18 mouse cellular contexts compared by ENCODE assay signal in genomic region chr16:38904202-38904601, GRCm38 (mm10). TPM values are rescaled to one million over a fixed set of nuclear protein-coding genes. Genes with fewer than 3 reads are reported as not detected.
DNase-seq lines count a peak whose midpoint lies in the region; ATAC-seq and TF ChIP-seq lines count a peak whose summit lies in the region.
"Had no signal": no experiment of that assay in that cellular context is flagged by ENCODE, and none has a peak within 500 bp of the region (broad histone marks: within the 10 kb centered on the region; RNA-seq: fewer than 3 reads in every experiment).

No protein-coding gene starts in this region.

- no peak for TF ChIP-seq CTCF in kidney, adult 2 months (conservative IDR thresholded peaks at IDR 0.05; ENCODE audit: insufficient read depth, insufficient read length, low read depth, low read length)
- no peak for TF ChIP-seq CTCF in brain, embryonic 14.5 days (IDR thresholded peaks at IDR 0.05; ENCODE audit: borderline replicate concordance, extremely low read depth, insufficient read depth, insufficient read length)
- TF ChIP-seq CTCF in forebrain, postnatal 0 days (IDR thresholded peaks at IDR 0.05; ENCODE audit: low read depth): no peak

- ATAC-seq in kidney, embryonic 14.5 days (ENCODE audit: low FRiP score, low TSS enrichment): no peak
- ATAC-seq in forebrain, postnatal 0 days: no peak
- ATAC-seq: intestine, embryonic 16.5 days had no signal

- H3K36me3 ChIP-seq in kidney, adult 2 months (ENCODE audit: control insufficient read depth, insufficient read depth, low read length): no peaks in the 10 kb centered on the region
- no peaks in the 10 kb centered on the region for H3K36me3 ChIP-seq in kidney, embryonic 14.5 days (ENCODE audit: control insufficient read depth, insufficient read depth, low read length)
- no peaks in the 10 kb centered on the region for H3K36me3 ChIP-seq in forebrain, postnatal 0 days (ENCODE audit: insufficient read depth)
- H3K36me3 ChIP-seq: embryonic facial prominence, embryonic 13.5 days; heart, embryonic 15.5 days; liver, embryonic 13.5 days had no signal

- no peak for TF ChIP-seq POLR2A in kidney, adult 2 months (IDR thresholded peaks at IDR 0.05; ENCODE audit: low read depth, low read length)
- TF ChIP-seq POLR2A in brain, embryonic 14.5 days (IDR thresholded peaks at IDR 0.05; ENCODE audit: borderline replicate concordance, extremely low read depth, insufficient read depth, insufficient read length, poor library complexity, severe bottlenecking): no peak

- WGBS in kidney, adult 2 months: 73% methylated on average over 9 of the region's 9 CpGs
- 72% methylated on average over 9 of the region's 9 CpGs for WGBS in kidney, embryonic 14.5 days
- WGBS in forebrain, postnatal 0 days: 64% methylated on average over 9 of the region's 9 CpGs

- no peaks in the 10 kb centered on the region for H3K27me3 ChIP-seq in kidney, adult 2 months (replicated peaks; ENCODE audit: control insufficient read depth, insufficient read depth, low read length)
- peaks cover 24% of the 10 kb centered on the region for H3K27me3 ChIP-seq in kidney, embryonic 14.5 days (ENCODE audit: control insufficient read depth, insufficient read depth, low read length)
- no peaks in the 10 kb centered on the region; the same call in 1 of the 2 replicates for H3K27me3 ChIP-seq in forebrain, postnatal 0 days (ENCODE audit: insufficient read depth, low read length)

- H3K4me3 ChIP-seq in kidney, adult 2 months (ENCODE audit: insufficient read depth, low read depth, low read length): peak overlapping the region; percentile 38; the same call in 1 of the 2 replicates
- H3K4me3 ChIP-seq in kidney, embryonic 14.5 days (ENCODE audit: low read length): no peak overlapping the region
- H3K4me3 ChIP-seq in forebrain, postnatal 0 days (ENCODE audit: low read depth, low read length): no peak overlapping the region
- H3K4me3 ChIP-seq: embryonic facial prominence, embryonic 13.5 days; heart, embryonic 15.5 days; liver, embryonic 13.5 days; myocyte had no signal

- H3K27ac ChIP-seq in kidney, adult 2 months (ENCODE audit: insufficient read depth, low read depth, low read length): peak overlapping the region; percentile 32; the same call in 1 of the 2 replicates
- no peak overlapping the region for H3K27ac ChIP-seq in kidney, embryonic 14.5 days (ENCODE audit: low read depth, low read length)
- H3K27ac ChIP-seq in forebrain, postnatal 0 days (ENCODE audit: low read depth, low read length): no peak overlapping the region
- H3K27ac ChIP-seq: embryonic facial prominence, embryonic 13.5 days; heart, embryonic 15.5 days; liver, embryonic 13.5 days had no signal

- H3K9me3 ChIP-seq in kidney, embryonic 14.5 days (ENCODE audit: control insufficient read depth, low read length): no peaks in the 10 kb centered on the region
- no peaks in the 10 kb centered on the region for H3K9me3 ChIP-seq in forebrain, postnatal 0 days (ENCODE audit: low read length)
- H3K9me3 ChIP-seq: embryonic facial prominence, embryonic 13.5 days; heart, embryonic 15.5 days; liver, embryonic 13.5 days had no signal

- H3K9ac ChIP-seq in kidney, embryonic 14.5 days (ENCODE audit: low read depth, low read length): no peak overlapping the region
- H3K9ac ChIP-seq in forebrain, postnatal 0 days: no peak overlapping the region
- H3K9ac ChIP-seq: embryonic facial prominence, embryonic 13.5 days; heart, embryonic 15.5 days; liver, embryonic 13.5 days had no signal

- peaks cover 6% of the 10 kb centered on the region; the same call in 1 of the 2 replicates for H3K4me1 ChIP-seq in kidney, adult 2 months (ENCODE audit: control insufficient read depth, insufficient read depth, low read length)
- no peaks in the 10 kb centered on the region for H3K4me1 ChIP-seq in kidney, embryonic 14.5 days (ENCODE audit: control insufficient read depth, insufficient read depth, low read length)
- no peaks in the 10 kb centered on the region; the same call in 1 of the 2 replicates for H3K4me1 ChIP-seq in forebrain, postnatal 0 days (ENCODE audit: insufficient read depth)
- H3K4me1 ChIP-seq: heart, embryonic 15.5 days; liver, embryonic 13.5 days had no signal

- no peak overlapping the region for H3K4me2 ChIP-seq in kidney, embryonic 14.5 days (replicated peaks; ENCODE audit: low read depth, low read length)
- H3K4me2 ChIP-seq in forebrain, postnatal 0 days (ENCODE audit: low read depth): peak overlapping the region; percentile 89
- H3K4me2 ChIP-seq: embryonic facial prominence, embryonic 13.5 days; heart, embryonic 15.5 days; liver, embryonic 13.5 days had no signal

- peak; percentile 36 for DNase-seq in kidney, adult 2 months
- DNase-seq in brain, embryonic 14.5 days (ENCODE audit: low read depth): peak; percentile 53
- no peak for DNase-seq in forebrain, postnatal 0 days
- DNase-seq in neural tube, embryonic 10.5 days (ENCODE audit: extremely low spot score, low spot score): peak; percentile 13
- DNase-seq in c-Kit-positive CD71-positive TER-119-positive erythroid progenitor cells, embryonic 14.5 days (ENCODE audit: low spot score): no peak
- no peak for DNase-seq in layer of hippocampus, postnatal 14 days (ENCODE audit: low spot score in 2 of 2)
- no peak for DNase-seq in cerebellum, adult 9-11 months
- DNase-seq: adrenal gland, postnatal 36 days; B cell, adult 2 months; cerebellum, adult 11-12 months; gastrocnemius, postnatal 36 days; liver, embryonic 13.5 days; thymus, adult 2 months had no signal

RNA-seq across cellular contexts. Expression of gene Igsf11, which starts 11.7 kb away (rescaled TPM):
- polyA plus RNA-seq in kidney, adult 2 months (2012; rRNA removed): 67.6 and 79.1 TPM in 2 replicates
- polyA plus RNA-seq in kidney, embryonic 14.5 days (2014; fragmentation: Nextera tagmentation; extraction: Ambion mirVana): 1.8 and 2.0 TPM in 2 replicates
- 6.4 and 8.1 TPM in 2 replicates for polyA plus RNA-seq in brain, embryonic 14.5 days (2012; rRNA removed)
- total RNA-seq in forebrain, postnatal 0 days (2014; rRNA removed): 10.8 and 12.2 TPM in 2 replicates
- 1.8 and 2.6 TPM in 2 replicates for polyA plus RNA-seq in forebrain, postnatal 0 days (2015; fragmentation: Nextera tagmentation; extraction: Ambion mirVana)
- 10 to 100 TPM; 37.0 to 37.1 TPM for total RNA-seq in layer of hippocampus, postnatal 14 days (2021)

Comparison
In these comparisons a context has a peak if more than half of its experiments do, and no peak if none do; other contexts are left out.
1. DNase-seq: peak in kidney, adult 2 months (single experiment), brain, embryonic 14.5 days (single experiment) and neural tube, embryonic 10.5 days (single experiment); none in forebrain, postnatal 0 days (single experiment), c-Kit-positive CD71-positive TER-119-positive erythroid progenitor cells, embryonic 14.5 days (single experiment), layer of hippocampus, postnatal 14 days (0 of 2) and cerebellum, adult 9-11 months (single experiment).